Mouse (Mus musculus): ENCODE measurements around the gene Fam76b. TPM values are rescaled to one million over a fixed set of nuclear protein-coding genes. Genes with fewer than 3 reads are reported as not detected.

Fam76b gene
- polyA plus RNA-seq (2015; fragmentation: Nextera tagmentation; extraction: Ambion mirVana): 8.2 and 12.2 TPM in 2 replicates

GRCm38 (mm10) chr9:13827406-13828086, at the start of gene Fam76b:
Gene Fam76b, plus strand, starts transcription at chr9:13827716.

GRCm38 (mm10) chr9:13826832-13827405, 597 bp upstream of the Fam76b start, which contains the start of gene Cep57:
Gene Cep57, minus strand, starts transcription at chr9:13827107.

Other genes with a start within 250 kb of the Fam76b start
- 41.8 and 46.3 TPM in 2 replicates for gene Mtmr2, start 79.3 kb upstream of the Fam76b start, polyA plus RNA-seq (2015; fragmentation: Nextera tagmentation; extraction: Ambion mirVana)
- 17.8 and 22.1 TPM in 2 replicates for gene Cep57, start 609 bp upstream of the Fam76b start, polyA plus RNA-seq (2015; fragmentation: Nextera tagmentation; extraction: Ambion mirVana)

Measured in urinary bladder, postnatal 0 days (tissue).